In the genomic region with DNA sequence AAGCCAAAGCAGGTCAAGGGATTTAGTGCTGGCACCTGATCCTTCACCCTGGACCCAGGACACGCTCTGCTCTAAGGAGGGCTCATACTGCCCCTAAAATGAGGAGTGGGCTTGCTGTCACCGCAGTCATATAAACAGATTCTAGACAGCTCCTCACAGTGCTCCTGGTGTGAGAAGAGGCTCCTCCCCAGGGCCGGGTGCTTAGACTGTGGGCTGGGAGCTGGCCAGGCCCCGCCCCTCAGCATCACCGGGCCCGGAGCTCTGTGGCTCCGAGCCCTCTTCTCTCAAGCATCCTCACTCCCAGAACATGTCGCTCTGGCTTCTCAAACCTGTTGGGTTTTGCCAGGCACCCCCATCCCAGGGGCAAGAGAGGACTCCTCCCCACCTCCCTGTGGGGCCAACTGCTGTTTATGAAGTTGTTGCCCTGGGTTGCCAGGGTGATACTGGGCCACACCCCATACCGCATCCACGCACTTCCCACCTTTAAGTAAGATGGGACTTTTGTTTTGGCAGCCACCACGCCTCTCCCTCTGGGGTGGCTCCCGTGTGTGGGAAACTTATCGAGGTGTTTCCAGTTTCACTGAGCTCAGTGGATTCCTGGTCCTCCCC, we compare ENCODE assay signal across 14 mouse cellular contexts.
DNase-seq lines count a peak whose midpoint lies in the region; ATAC-seq lines count a peak whose summit lies in the region.
"Had no signal": no experiment of that assay in that cellular context is flagged by ENCODE, and none has a peak within 500 bp of the region (broad histone marks: within the 10 kb centered on the region; RNA-seq: fewer than 3 reads in every experiment).

No protein-coding gene starts in this region.

- no peaks in the 10 kb centered on the region for H3K9me3 ChIP-seq in forebrain, embryonic 12.5 days
- H3K9me3 ChIP-seq: limb, embryonic 13.5 days had no signal

- no peak overlapping the region for H3K9ac ChIP-seq in forebrain, embryonic 12.5 days
- H3K9ac ChIP-seq: limb, embryonic 13.5 days had no signal

- no peak overlapping the region for H3K27ac ChIP-seq in forebrain, embryonic 12.5 days
- H3K27ac ChIP-seq: limb, embryonic 13.5 days had no signal

- H3K4me3 ChIP-seq in forebrain, embryonic 12.5 days (replicated peaks): no peak overlapping the region
- H3K4me3 ChIP-seq: limb, embryonic 13.5 days; myocyte had no signal

- H3K4me2 ChIP-seq in forebrain, embryonic 12.5 days: 0 out of 2 replicates have a peak overlapping the region, but pooled peaks have one; percentile 2
- H3K4me2 ChIP-seq: limb, embryonic 13.5 days had no signal

- H3K27me3 ChIP-seq in forebrain, embryonic 12.5 days: peaks cover 13% of the 10 kb centered on the region; the same call in 1 of the 2 replicates

- no peaks in the 10 kb centered on the region for H3K36me3 ChIP-seq in forebrain, embryonic 12.5 days (replicated peaks)
- H3K36me3 ChIP-seq: G1E; limb, embryonic 13.5 days had no signal

- H3K4me1 ChIP-seq in forebrain, embryonic 12.5 days: peaks cover 61% of the 10 kb centered on the region

- 21% methylated on average over 13 of the region's 13 CpGs for WGBS in forebrain, embryonic 12.5 days

- peak; percentile 23 to 38 for DNase-seq in lung, adult 18-20 months
- no peak for DNase-seq in lung, postnatal 14 days
- peak; percentile 37 for DNase-seq in T-cell, adult 2 months (ENCODE audit: low spot score)
- peak; percentile 25 for DNase-seq in lung, postnatal 10 days
- no peak for DNase-seq in kidney, postnatal 25 days
- no peak for DNase-seq in left cerebral cortex, adult 18-20 months (ENCODE audit: low spot score in 2 of 2)
- DNase-seq: adrenal gland, postnatal 36 days; cerebellum, postnatal 14 days; right cerebral cortex, postnatal 14 days; thymus, postnatal 4 days had no signal

- ATAC-seq in forebrain, embryonic 12.5 days (ENCODE audit: low FRiP score): 0 out of 2 replicates have a peak, but pooled peaks have one; percentile 34

Comparison
In these comparisons a context has a peak if more than half of its experiments do, and no peak if none do; other contexts are left out.
1. DNase-seq: peak in lung, adult 18-20 months (2 of 2), T-cell, adult 2 months (single experiment) and lung, postnatal 10 days (single experiment); none in lung, postnatal 14 days (single experiment), kidney, postnatal 25 days (0 of 2) and left cerebral cortex, adult 18-20 months (0 of 2).